Mouse (Mus musculus) neural tube, embryonic 11.5 days (tissue): Measurements from ENCODE around the gene Zbtb17. TPM values are rescaled to one million over a fixed set of nuclear protein-coding genes. Genes with fewer than 3 reads are reported as not detected.

Experiments
- ATAC-seq: fragments of 200-750 bp; cut with Nextera tagmentation; 2 replicates; pipeline ENCODE4 v1.8.0; 2017; ENCODE audit warnings: moderate number of reproducible peaks, mild to moderate bottlenecking, moderate TSS enrichment, moderate library complexity; ENCODE audit not compliant: insufficient read depth, low FRiP score, low TSS enrichment
- DNase-seq: peaks from one replicate; pipeline ENCODE4 v3.0.0-alpha.2; 2015; ENCODE audit warnings: low spot score
- H3K27ac ChIP-seq: fragments of 300-500 bp; sonication (generic); 2 replicates; pipeline ENCODE4 v1.5.1; 2014; ENCODE audit warnings: low read depth, mild to moderate bottlenecking, low read length
- H3K27me3 ChIP-seq: fragments of 300-500 bp; sonication (generic); 2 replicates; pipeline ENCODE4 v1.6.1; 2014; ENCODE audit warnings: mild to moderate bottlenecking, low read length, mixed read lengths; ENCODE audit not compliant: control insufficient read depth, insufficient read depth
- H3K36me3 ChIP-seq: fragments of 300-500 bp; sonication (generic); 2 replicates; pipeline ENCODE4 v1.6.1; 2014; ENCODE audit warnings: mild to moderate bottlenecking, low read length, moderate library complexity, mixed read lengths; ENCODE audit not compliant: control insufficient read depth, insufficient read depth
- H3K4me1 ChIP-seq: fragments of 300-500 bp; sonication (generic); 2 replicates; pipeline ENCODE4 v1.6.1; 2014; ENCODE audit warnings: low read length, mixed read lengths; ENCODE audit not compliant: control insufficient read depth, insufficient read depth
- H3K4me2 ChIP-seq: fragments of 300-500 bp; sonication (generic); 2 replicates; pipeline ENCODE4 v1.6.1; 2014; ENCODE audit warnings: low read depth, mild to moderate bottlenecking, moderate library complexity
- H3K4me3 ChIP-seq: fragments of 300-500 bp; sonication (generic); 2 replicates; pipeline ENCODE4 v1.5.1; 2014; ENCODE audit warnings: low read depth, low read length
- H3K9ac ChIP-seq: fragments of 300-500 bp; sonication (generic); 2 replicates; pipeline ENCODE4 v1.6.1; 2014; ENCODE audit warnings: mild to moderate bottlenecking, low read length
- H3K9me3 ChIP-seq: fragments of 300-500 bp; sonication (generic); 2 replicates; pipeline ENCODE4 v1.6.1; 2016; ENCODE audit warnings: low read length; ENCODE audit not compliant: control insufficient read depth
- WGBS: fragments of 180-500 bp; shearing (Covaris S2); extraction: QIAGEN DNeasy Blood & Tissue Kit; methylation state at CpG from one replicate; pipeline ENCODE4 v1.1.7; 2014; 5-methylcytosine and 5-hydroxymethylcytosine counted together
- polyA plus RNA-seq: library from polyadenylated mRNA; unstranded; fragments of >200 nt; fragmentation: Nextera tagmentation; extraction: Ambion mirVana; gene quantifications from 2 replicates; pipeline ENCODE4 v1.2.1, GENCODE M21; 2014

Gene Zbtb17
- polyA plus RNA-seq, 1 experiment from 2014 or later = 48.0 TPM

DNA sequence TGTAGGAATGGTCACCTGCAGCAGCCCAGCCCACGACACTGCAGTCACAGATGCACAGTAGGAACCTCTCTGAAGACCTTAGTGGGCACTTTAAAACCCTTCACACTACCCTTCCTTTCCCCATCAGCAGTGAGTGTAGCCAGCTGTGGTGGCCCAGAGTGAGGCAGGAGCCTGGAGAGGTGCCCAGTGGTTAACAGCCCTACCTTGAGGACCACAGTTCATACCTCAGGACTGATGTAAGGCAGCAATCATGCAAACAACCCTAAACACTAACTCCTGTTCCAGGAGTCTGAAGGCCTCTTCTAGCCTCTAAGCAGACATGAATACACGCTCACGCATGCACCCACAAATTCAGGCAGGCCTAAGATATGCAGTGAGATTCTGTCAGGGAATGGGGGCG, 60.0 kb downstream of the Zbtb17 start:
- no peak overlapping the region for H3K4me2 ChIP-seq
- no peak overlapping the region for H3K9ac ChIP-seq
- no peaks in the 10 kb centered on the region for H3K9me3 ChIP-seq
- no peaks in the 10 kb centered on the region for H3K36me3 ChIP-seq
- DNase-seq (no peak), ATAC-seq (no peak)
- H3K4me3 ChIP-seq = no peak overlapping the region
- 95% methylated on average over 4 of the region's 4 CpGs for WGBS
- H3K27ac ChIP-seq = no peak overlapping the region
- H3K4me1 ChIP-seq = no peaks in the 10 kb centered on the region
- H3K27me3 ChIP-seq = no peaks in the 10 kb centered on the region

- Histone ChIP-seq H3K4me3 (no peak overlapping the region), H3K9me3 (no peaks in the 10 kb centered on the region), H3K27me3 (no peaks in the 10 kb centered on the region), H3K36me3 (no peaks in the 10 kb centered on the region), H3K27ac (no peak overlapping the region), H3K4me2 (no peak overlapping the region), H3K4me1 (no peaks in the 10 kb centered on the region), H3K9ac (no peak overlapping the region)
- DNase-seq = no peak
- 96% methylated on average over 10 of the region's 11 CpGs for WGBS
- ATAC-seq = no peak
Measured at GRCm38 (mm10) chr4:141505810-141506209, 61.4 kb downstream of the Zbtb17 start.

DNA sequence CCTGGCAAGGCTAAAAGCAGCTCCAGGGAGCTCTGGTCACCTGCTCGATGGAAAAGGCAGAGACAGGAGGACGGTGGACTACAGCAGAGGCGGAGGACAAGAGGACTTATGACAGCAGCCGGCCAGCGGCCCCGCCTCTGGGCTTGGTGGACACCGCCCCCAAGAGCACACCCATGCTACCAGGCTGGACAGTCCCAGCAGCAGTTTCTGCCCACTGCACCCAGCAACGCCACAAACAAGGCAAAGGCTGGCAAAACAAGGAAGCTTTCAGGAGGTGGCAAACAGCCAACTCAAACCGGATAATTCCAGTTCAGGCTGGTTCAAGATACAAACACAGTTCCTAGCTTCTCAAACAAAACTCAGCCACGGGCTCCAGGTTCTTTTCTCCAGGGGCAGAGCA, 61.9 kb downstream of the Zbtb17 start:
- WGBS = 78% methylated on average over 10 of the region's 10 CpGs
- Histone ChIP-seq H3K9me3 (no peaks in the 10 kb centered on the region), H3K4me1 (no peaks in the 10 kb centered on the region), H3K27me3 (no peaks in the 10 kb centered on the region), H3K4me2 (no peak overlapping the region), H3K9ac (no peak overlapping the region), H3K36me3 (no peaks in the 10 kb centered on the region), H3K27ac (no peak overlapping the region), H3K4me3 (no peak overlapping the region)
- DNase-seq = peak; percentile 36
- no peak for ATAC-seq

DNA sequence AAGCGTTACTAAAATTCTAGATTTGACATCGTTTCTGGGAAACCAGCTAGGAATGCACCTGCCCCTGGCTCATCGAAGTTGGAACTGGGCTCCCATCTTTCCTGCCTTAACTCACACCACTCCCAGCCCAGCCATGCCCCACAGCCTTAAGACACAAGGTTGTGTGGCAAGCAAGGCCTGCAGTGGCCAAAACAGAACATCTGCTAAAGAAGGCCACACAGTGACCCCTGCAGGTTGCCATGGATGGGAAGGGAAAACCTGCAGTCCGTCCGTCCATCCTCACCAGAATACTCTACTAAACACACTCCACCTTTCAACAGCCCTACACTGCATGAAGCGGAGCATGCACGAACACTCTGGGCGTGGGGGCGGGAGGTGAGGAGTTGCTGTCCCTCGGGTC, 62.4 kb downstream of the Zbtb17 start:
- ATAC-seq (no peak), DNase-seq (no peak)
- WGBS = 88% methylated on average over 10 of the region's 10 CpGs
- H3K4me2 ChIP-seq = no peak overlapping the region
- H3K36me3 ChIP-seq = no peaks in the 10 kb centered on the region
- H3K27ac ChIP-seq = no peak overlapping the region
- H3K27me3 ChIP-seq = no peaks in the 10 kb centered on the region
- no peaks in the 10 kb centered on the region for H3K9me3 ChIP-seq
- H3K4me3 ChIP-seq = no peak overlapping the region
- no peaks in the 10 kb centered on the region for H3K4me1 ChIP-seq
- H3K9ac ChIP-seq = no peak overlapping the region

- ATAC-seq (no peak), DNase-seq (no peak)
- H3K27me3 ChIP-seq = no peaks in the 10 kb centered on the region
Measured at GRCm38 (mm10) chr4:141510457-141510856, 66.0 kb downstream of the Zbtb17 start.

GRCm38 (mm10) chr4:141512145-141512544, 67.7 kb downstream of the Zbtb17 start:
- no peak overlapping the region for H3K27ac ChIP-seq
- H3K4me2 ChIP-seq = no peak overlapping the region
- H3K9me3 ChIP-seq = no peaks in the 10 kb centered on the region
- DNase-seq (no peak), ATAC-seq (no peak)
- 70% methylated on average over 6 of the region's 6 CpGs for WGBS
- peaks cover 4% of the 10 kb centered on the region; the same call in 1 of the 2 replicates for H3K36me3 ChIP-seq
- no peak overlapping the region for H3K9ac ChIP-seq
- no peaks in the 10 kb centered on the region for H3K4me1 ChIP-seq
- no peaks in the 10 kb centered on the region for H3K27me3 ChIP-seq
- H3K4me3 ChIP-seq = no peak overlapping the region

More at GRCm38 (mm10) chr4:141510457-141510856, 66.0 kb downstream of the Zbtb17 start:
- Histone ChIP-seq H3K36me3 (no peaks in the 10 kb centered on the region), H3K9me3 (no peaks in the 10 kb centered on the region), H3K4me2 (no peak overlapping the region), H3K4me1 (no peaks in the 10 kb centered on the region), H3K9ac (no peak overlapping the region), H3K4me3 (no peak overlapping the region), H3K27ac (no peak overlapping the region)
- WGBS = 88% methylated on average over 13 of the region's 13 CpGs

- H3K4me2 ChIP-seq = no peak overlapping the region
- no peak for DNase-seq
- H3K27ac ChIP-seq = no peak overlapping the region
- no peaks in the 10 kb centered on the region for H3K9me3 ChIP-seq
- H3K36me3 ChIP-seq = peaks cover 4% of the 10 kb centered on the region; the same call in 1 of the 2 replicates
- 67% methylated on average over 12 of the region's 12 CpGs for WGBS
- H3K4me1 ChIP-seq = no peaks in the 10 kb centered on the region
- H3K9ac ChIP-seq = no peak overlapping the region
- ATAC-seq = no peak
- no peak overlapping the region for H3K4me3 ChIP-seq
- H3K27me3 ChIP-seq = no peaks in the 10 kb centered on the region
Measured at GRCm38 (mm10) chr4:141514179-141514641, 69.8 kb downstream of the Zbtb17 start.

Other genes with a start within 250 kb of the Zbtb17 start
- gene Rsg1, start 230.7 kb upstream of the Zbtb17 start, polyA plus RNA-seq = 5.4 and 6.5 TPM in 2 replicates
- 1.2 and 2.3 TPM in 2 replicates for gene Arhgef19, start 205.2 kb upstream of the Zbtb17 start, polyA plus RNA-seq
- 1.6 and 2.5 TPM in 2 replicates for gene Epha2, start 143.4 kb upstream of the Zbtb17 start, polyA plus RNA-seq
- gene Fam131c, start 76.4 kb upstream of the Zbtb17 start, polyA plus RNA-seq = 0.34 and 0.85 TPM in 2 replicates
- 0.09 TPM in 1 of 2 replicates, not detected in the other for gene Clcnka, start 45.9 kb upstream of the Zbtb17 start, polyA plus RNA-seq
- gene Clcnkb, start 28.6 kb upstream of the Zbtb17 start, polyA plus RNA-seq = not detected in 2 replicates
- gene Hspb7, start 23.9 kb upstream of the Zbtb17 start, polyA plus RNA-seq = 0.11 TPM in 1 of 2 replicates, not detected in the other
- not detected in 2 replicates for gene Srarp, start 8.5 kb upstream of the Zbtb17 start, polyA plus RNA-seq
- gene Spen, start 93.9 kb downstream of the Zbtb17 start, polyA plus RNA-seq = 13.9 and 16.2 TPM in 2 replicates
- 31.5 and 34.9 TPM in 2 replicates for gene Fblim1, start 161.4 kb downstream of the Zbtb17 start, polyA plus RNA-seq
- gene Tmem82, start 174.0 kb downstream of the Zbtb17 start, polyA plus RNA-seq = 0.50 and 0.61 TPM in 2 replicates
- not detected in 2 replicates for gene Slc25a34, start 179.2 kb downstream of the Zbtb17 start, polyA plus RNA-seq
- 3.4 and 3.6 TPM in 2 replicates for gene Plekhm2, start 220.2 kb downstream of the Zbtb17 start, polyA plus RNA-seq
- not detected in 2 replicates for gene Rsc1a1, start 240.9 kb downstream of the Zbtb17 start, polyA plus RNA-seq